Mouse (Mus musculus): ENCODE measurements around the gene Lrrc17. TPM values are rescaled to one million over a fixed set of nuclear protein-coding genes. Genes with fewer than 3 reads are reported as not detected.

Lrrc17 gene
- polyA plus RNA-seq, 1 experiment from 2014 or later: 3.9 TPM

GRCm38 (mm10) chr5:21616450-21617009, 73.2 kb downstream of the Lrrc17 start:
- Histone ChIP-seq H3K4me2 (no peak overlapping the region), H3K9me3 (replicated peaks) (no peaks in the 10 kb centered on the region), H3K4me1 (no peaks in the 10 kb centered on the region), H3K36me3 (ENCODE audit: poor library complexity, severe bottlenecking) (no peaks in the 10 kb centered on the region), H3K9ac (no peak overlapping the region), H3K27me3 (no peaks in the 10 kb centered on the region), H3K27ac (no peak overlapping the region), H3K4me3 (no peak overlapping the region)
- 76% methylated on average over 3 of the region's 3 CpGs for WGBS
- ATAC-seq: no peak

Other genes starting within 250 kb of the Lrrc17 start
- gene Fgl2, start 170.9 kb upstream of the Lrrc17 start, polyA plus RNA-seq (2015; fragmentation: Nextera tagmentation; extraction: Ambion mirVana): 0.89 and 1.3 TPM in 2 replicates
- gene Ccdc146, start 118.9 kb upstream of the Lrrc17 start, polyA plus RNA-seq (2015; fragmentation: Nextera tagmentation; extraction: Ambion mirVana): 0.50 and 1.00 TPM in 2 replicates
- 3.8 and 4.4 TPM in 2 replicates for gene Fam185a, start 118.6 kb upstream of the Lrrc17 start, polyA plus RNA-seq (2015; fragmentation: Nextera tagmentation; extraction: Ambion mirVana)
- 0.09 and 0.29 TPM in 2 replicates for gene Fbxl13, start 102.1 kb downstream of the Lrrc17 start, polyA plus RNA-seq (2015; fragmentation: Nextera tagmentation; extraction: Ambion mirVana)
- gene Armc10, start 102.3 kb downstream of the Lrrc17 start, polyA plus RNA-seq (2015; fragmentation: Nextera tagmentation; extraction: Ambion mirVana): 82.1 and 84.1 TPM in 2 replicates
- 7.1 and 7.3 TPM in 2 replicates for gene Napepld, start 157.8 kb downstream of the Lrrc17 start, polyA plus RNA-seq (2015; fragmentation: Nextera tagmentation; extraction: Ambion mirVana)
- gene Pmpcb, start 193.6 kb downstream of the Lrrc17 start, polyA plus RNA-seq (2015; fragmentation: Nextera tagmentation; extraction: Ambion mirVana): 96.4 and 99.8 TPM in 2 replicates
- gene Dnajc2, start 241.7 kb downstream of the Lrrc17 start, polyA plus RNA-seq (2015; fragmentation: Nextera tagmentation; extraction: Ambion mirVana): 83.5 and 86.9 TPM in 2 replicates
- 214 and 219 TPM in 2 replicates for gene Psmc2, start 241.7 kb downstream of the Lrrc17 start, polyA plus RNA-seq (2015; fragmentation: Nextera tagmentation; extraction: Ambion mirVana)

Measured in forebrain, embryonic 13.5 days (tissue).